Mouse (Mus musculus) cerebellum, postnatal 36 days (tissue): Measurements from ENCODE around the gene Cers6.

ENCODE experiments used
- DNase-seq, 2 experiments: peaks; one replicate each; pipeline ENCODE4 v3.0.0; 2021 to 2022; ENCODE audit warnings: mixed read lengths in 2 of 2

Gene Cers6

DNA sequence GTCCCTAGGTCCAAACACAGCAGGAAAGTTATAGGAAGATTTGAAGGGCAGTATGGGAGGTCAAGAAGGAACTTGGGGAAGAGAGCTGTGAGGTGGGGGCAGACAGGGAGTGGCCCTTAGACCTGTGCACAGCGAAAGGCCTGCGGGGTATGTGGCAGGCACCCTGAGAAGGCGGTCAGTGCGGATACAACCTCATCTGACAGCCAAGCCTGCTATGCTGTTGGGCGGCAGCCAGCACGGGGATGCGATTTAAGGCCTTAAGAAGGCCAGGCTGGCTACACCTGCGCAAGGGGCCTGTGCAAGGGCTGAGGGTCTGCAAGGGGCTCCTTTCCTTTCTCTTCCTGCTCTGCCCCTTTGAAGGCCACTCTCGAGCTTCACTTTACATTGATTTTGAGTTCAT lies 63.1 kb downstream of the Cers6 start:
- peak; percentile 80 to 81 for DNase-seq

DNA sequence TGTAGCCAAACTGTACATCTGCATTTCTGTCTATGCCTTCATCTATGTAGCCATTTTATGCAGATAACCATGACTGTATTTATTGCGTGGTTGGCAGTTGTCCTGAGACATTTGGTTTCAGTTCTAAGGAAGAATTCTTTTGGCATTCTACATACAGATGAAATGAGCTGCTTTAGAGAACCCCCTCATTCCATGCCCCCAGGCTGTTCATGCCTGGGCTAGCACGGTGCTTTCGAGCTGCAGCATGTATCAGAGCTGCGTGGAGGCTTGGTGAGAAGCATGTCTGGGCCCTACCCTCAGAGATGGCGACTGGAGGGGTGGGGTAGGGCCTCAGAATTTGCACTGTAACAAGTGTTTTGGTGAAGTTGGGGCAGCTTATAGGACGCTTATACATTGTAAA lies 64.3 kb downstream of the Cers6 start:
- no peak for DNase-seq

DNA sequence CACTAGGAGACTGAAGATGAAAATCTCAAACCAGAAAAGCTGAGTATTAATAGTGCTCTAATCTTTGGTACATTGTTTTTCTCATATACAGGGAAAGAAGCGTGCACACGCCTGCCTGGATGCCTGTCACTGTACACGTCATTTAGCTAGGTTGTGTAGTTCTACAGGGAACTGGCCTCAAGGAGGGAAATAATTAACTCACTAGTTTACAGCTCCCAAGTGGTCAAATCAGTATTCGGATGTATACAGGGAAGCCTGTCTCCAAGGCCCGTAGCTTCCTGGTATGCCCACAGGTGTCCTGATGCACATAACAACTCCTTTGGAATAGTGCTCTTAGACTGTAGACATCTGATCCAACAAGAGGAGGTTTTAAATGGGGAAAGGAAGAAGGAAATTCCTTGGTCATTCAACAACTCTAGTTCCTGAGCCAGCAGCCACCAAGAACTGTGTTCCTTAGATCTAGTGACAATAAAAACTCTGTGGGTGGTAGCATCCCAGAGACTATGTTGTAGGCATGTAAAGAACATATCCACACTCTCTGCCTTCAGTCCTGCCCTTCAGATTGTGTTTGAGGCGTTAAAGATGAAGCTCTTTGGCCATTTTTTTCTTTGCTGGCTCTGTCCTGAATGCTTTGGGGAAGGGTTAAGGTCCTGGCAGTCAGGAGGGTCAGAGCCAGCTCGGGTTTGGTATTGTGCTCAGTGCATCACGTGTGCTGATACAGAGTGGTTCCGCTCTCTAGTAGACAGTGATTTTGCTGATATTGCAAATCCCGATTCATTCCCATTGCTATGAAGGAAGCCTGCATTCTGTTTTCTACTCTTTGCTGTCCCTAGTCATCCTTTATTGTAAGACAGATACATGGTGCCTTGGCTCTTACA lies 65.9 kb downstream of the Cers6 start:
- no peak for DNase-seq

DNA sequence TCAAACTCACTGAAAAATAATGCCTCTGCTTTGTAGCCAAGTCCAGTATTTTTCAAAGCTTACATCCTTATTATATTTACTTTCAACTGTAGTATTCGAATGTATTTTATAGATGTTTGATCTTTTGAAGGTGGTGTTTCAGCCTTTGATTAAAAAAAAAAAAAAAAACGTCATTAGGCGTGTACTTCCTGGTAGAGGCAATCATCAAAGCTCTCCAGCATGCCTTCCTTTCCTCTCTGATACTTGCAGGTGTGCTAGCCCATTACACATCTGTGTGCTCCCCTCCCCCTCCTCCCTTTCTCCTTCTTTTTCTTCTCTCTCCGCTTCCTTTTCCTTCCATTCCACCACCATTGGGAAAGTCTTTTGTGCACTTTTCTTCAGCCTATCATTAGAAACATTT lies 71.0 kb downstream of the Cers6 start:
- DNase-seq: no peak

DNA sequence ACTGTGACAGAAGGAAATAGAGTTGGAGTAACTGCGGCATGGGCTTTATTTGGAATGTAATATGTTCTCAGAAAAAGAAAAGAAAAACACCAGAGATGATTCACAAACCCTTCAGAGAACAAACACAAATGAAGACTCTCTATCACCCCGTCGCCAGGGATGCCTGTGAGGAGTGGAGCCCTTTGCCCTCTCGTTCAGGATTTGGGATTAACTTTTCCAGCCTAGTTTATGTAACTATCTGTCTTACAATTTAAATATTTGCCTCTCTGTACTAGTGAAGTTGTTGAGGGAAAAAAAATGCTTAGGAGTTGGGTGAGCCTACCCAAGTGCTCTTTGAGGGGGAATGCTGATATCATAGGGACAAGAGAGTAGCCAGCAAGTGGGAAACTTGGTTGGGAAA lies 71.4 kb downstream of the Cers6 start:
- DNase-seq: no peak

DNA sequence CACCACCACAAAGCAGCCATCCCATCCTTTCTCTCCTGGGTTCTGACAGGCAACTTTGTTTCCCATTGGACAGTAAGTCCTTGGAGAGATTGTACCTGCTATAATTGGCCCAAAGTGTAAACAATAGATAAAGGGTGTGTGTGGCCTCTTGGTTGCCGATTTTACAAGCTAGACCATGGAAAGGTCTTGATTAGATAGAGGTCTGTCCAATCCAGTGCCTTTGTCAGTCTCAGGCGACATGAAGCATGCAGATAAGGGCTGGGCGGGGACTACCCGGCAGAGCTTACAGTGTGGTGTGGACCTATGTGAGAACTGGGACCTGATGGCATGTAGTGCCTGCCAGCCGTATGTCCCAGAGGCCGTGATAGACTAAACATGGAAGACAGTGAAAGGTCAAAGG lies 73.4 kb downstream of the Cers6 start:
- DNase-seq: no peak

DNA sequence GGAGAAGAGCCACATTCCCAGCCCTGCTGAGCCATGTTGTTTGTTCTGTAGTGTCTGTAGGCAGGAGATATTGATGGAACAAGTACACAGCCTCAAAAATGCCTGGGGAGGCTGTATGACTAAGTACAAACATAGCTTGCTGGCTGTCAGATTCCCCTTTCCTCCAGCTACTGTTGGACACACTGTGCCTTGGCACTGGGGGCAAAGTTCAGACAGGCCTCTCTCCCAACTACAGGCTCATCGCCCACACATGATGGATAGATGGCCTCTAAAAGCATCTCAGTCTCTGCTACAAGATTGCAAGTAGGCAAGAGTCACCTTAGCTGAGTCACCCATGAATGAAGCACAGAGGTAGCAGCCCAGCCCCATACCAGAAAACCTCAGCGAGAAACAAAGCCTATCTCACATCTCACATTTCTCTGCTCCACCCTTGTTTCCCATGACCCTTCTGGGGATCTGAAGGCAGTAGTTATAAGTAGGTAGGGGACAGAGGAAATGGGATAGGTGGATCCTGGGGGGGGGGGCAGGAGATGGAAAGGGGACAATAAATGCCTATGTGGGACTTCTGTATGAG lies 74.6 kb downstream of the Cers6 start:
- DNase-seq: no peak

DNA sequence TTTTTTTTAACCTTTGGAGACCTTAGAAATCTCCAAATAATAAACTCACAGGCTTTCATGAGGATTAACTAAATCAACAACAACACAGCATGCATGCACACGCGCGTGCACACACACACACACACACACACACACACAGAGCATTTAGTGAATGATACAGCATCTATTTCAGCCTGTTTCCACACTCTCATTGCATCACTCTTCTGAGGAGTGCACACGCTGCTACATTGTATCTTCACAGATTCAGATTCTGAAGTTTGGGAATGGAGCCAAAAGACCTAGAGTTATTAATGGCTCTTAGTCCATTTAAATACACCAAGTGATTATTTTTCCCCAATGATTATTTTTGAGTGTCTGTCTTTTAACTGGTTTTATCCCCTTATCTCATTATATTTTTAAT lies 75.5 kb downstream of the Cers6 start:
- DNase-seq: no peak

DNA sequence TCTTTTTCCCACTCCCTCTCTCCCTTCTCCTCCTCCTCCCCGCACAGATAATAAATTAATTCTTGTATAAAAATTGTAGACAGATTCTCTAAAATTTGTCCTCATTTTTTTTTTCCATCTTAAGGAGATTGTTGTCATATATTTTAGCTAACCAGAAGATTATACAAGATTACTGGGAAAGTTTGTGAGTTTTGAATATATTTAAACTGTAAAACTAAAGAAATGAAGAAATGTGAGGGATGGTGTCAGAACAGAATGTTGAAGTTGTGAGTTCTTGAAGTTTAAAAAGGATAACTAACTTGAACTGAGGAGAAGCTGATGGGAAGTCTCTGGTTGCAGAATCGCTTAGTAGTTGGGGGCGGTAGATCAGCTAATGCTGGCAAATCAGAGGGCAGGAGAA lies 76.6 kb downstream of the Cers6 start:
- DNase-seq: no peak

DNA sequence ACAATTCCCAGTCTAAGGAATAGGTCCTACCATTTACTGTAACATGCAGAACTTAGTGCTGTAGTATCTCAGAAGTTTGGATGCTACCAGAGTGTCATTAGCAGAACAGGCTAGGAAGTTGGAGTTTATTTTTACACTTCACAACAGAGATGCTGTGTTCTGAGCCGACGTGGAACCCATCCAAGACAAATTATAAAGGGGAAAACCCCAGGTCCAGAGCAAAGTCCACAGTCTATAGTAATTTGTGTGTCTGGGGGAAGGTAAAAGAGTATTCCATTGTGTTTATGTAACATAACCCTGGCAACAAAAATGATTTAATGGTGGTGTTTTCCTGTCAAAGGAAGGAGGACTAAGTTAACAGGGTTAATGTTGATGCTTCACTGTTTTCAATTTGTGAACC lies 83.7 kb downstream of the Cers6 start:
- DNase-seq: no peak

DNA sequence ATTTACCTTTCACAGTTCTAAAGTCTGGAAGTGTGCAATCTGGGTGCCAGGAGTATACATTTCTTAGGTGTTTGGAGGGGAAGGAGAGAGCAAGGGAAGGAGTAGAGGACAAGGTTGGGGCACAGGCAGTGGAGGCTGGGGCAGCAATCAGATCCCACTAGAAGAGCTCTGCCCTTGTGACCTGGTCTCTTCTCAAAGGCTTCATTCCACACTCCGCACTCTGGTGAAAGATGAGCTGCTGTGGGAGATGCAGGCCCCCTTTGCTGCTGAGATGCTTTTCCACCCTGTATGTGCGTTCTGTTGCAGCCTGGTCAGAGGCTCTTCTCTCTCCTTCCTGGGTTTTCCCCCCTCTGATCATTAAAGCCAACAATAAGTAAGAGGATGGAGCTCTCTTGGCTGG lies 84.7 kb downstream of the Cers6 start:
- no peak for DNase-seq

DNA sequence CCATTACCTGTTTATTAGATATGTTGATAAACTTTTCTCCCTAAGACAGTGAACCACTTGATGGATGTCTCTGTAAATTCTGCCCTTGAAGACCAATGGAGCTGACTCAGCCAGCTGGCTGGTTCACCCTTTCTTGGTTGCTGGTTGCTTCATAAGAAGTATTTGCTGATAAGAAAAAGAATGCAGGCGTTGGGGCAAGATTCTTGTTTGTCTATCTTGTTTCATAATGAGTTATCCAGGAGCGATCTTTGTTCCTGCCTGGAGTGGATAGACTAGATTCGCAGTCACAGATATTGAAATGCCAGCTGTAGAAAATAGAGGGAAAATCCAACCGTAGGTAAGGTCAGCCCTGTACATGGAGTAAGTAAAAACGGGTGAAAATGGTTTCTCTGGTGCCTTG lies 85.6 kb downstream of the Cers6 start:
- DNase-seq: no peak

DNA sequence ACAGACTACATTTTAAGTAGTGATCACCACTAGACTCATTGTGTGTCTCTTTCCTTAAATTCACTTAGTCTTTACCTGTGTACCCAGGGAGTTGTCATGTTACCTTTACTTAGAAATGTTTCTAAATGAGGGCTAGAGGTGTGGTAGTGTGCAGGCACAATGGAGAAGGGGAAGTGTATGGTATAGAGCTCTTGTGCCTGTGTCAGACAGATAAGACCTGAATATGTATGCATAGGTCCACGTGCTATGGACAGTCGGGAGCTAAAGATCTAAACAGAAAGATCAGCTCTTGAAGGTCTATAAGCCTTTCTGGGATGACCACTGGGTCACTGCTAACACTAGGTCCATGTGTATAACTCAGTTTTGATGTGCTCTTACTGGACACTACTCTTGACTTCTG lies 87.9 kb downstream of the Cers6 start:
- no peak for DNase-seq

DNA sequence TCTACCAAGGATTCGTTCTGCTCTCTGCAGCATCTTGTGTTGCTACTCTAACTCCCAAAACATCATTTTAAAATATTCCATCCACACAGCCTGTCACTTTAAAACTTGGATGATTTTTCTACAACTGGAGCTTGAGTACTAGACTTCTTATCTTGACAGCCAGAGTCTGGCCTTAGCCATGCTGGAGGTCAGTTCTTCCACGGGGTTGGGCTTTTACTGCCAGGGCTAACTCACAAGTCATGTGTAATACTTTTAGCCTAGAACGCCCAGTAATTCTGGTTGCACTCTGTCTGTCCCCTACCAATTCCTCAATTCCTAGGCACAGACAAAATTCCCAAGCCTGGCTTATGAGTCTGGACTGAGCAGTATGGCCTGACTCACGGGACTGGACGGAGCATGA lies 88.5 kb downstream of the Cers6 start:
- DNase-seq: no peak

DNA sequence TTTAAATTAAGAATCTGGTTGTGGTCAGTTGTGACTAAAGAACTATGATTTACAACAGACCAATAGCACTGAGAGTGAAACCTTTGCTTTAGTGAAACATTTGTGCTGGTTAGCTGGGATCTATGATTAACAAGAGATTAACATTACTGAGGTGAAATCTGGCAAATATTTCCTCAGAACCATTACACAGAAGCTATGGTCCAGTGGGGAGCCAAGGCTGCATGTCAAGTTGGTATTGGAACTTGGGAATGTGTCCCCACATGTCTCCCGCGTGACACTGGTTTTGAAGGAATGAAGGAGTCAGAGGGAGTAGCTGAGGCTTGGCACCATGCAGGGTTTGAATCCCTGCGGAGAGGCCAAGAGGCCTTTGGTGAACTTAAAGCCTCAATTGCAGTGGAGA lies 90.5 kb downstream of the Cers6 start:
- DNase-seq: no peak

DNA sequence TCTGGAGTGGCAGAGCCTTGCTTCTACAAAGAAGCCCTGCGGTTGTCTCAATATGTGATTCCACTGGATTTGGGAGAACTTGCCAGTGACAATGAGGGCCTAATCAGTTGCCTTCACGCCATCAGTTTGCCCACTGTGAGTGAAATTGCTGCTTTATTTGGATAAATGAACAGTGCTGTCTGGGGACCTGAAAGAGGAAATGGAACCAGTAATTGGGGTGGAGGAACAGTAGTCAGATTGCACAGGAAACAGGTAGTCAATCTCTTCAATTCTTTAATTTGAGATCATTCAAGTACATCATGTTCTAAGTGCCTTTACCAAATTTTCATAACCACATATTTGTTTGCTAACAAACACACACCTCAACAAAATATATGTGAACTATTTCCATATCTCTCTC lies 92.4 kb downstream of the Cers6 start:
- no peak for DNase-seq

DNA sequence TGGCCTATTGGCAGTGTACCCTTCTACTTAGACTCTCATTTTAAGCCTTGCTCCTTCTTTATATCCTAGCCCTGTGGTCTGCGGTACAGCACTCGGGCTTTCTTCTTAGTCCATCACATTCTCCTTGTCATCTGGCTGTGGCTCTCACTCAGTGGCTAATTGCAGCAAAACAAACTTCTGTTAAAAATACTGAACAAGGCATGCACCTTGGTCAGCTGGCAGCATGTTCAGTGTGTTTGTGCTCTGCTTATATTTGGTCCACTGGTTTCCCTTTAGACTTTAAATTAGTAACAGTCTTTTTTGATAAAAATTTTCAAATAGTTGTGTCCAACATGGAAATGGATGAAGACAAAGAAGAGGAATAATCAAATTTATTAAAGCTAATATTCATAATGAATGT lies 94.3 kb downstream of the Cers6 start:
- DNase-seq: no peak

DNA sequence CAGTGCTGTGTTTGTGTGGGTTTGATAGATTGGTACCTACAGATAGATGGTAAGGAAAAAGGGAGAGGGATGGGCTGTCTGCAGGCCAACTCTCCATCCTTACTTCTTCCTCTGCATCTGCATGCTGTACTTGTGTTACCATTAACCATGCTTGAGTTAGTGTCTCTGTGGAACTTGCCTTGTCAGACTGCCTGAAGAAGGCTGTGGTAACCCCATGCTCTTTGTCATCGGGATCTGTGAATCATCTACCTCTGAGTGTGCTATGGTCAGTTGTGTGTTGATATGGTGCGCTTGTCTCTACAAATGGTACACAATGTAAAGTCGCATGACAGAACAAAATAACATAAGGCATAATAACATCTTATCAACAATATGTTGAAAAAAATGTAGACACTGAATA lies 94.9 kb downstream of the Cers6 start:
- DNase-seq: no peak

DNA sequence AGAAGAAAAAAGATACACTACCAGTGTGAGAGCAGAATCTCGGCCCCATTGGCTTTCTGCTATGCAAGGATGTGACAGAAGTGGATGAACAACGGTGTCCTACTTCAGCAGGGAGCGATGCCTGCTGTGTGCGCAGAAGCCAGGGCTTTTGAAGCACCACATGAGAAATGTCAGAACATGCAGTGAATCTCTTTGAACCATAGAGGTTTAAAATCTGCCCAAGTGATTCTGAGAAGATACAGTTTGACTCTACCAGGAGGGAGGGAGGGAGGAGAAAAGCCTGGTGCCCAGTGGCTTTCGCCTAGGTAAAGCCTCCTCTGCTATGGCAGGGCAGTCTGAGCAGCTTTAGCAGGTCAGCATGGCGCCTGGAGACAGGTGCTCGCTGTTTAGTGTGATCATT lies 96.6 kb downstream of the Cers6 start:
- DNase-seq: peak; percentile 37 to 45

DNA sequence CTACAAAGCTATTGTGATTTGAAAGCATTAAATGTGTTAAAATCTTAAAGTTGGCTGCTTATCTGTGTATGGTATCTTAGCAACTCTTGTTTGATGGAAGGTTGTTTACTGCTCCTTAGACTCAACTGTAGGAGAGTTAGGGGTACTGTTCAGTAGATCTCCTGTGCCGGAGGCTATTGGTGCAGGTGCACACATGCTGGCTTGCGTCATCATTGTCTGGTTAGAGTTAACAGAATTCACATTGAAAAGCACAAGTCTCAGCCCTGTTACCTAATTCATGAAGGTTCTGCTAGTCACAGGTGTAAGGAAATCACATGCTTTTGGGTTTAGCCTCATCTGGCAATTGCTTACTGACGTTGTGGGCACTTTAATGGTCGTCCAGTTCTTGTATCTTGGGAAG lies 98.3 kb downstream of the Cers6 start:
- DNase-seq: no peak

DNA sequence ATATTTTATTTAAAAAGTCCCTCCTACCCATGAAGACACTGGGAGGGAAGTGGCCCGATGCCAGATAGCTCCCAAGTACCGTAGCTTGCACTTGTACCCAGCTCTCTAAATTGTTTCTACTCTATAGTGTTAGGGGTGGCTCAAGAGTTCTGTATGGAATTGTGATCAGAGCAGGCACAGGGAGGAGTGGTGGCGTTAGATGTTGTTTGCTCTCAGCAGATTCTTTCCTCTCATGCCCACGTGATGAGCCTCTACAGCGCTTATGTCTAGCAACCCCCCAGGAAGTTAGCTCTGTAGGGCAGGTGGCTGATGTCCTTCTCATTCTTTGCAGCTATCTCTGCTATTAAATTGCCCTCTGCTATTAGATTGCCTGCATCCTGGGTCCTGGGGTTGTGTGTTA lies 98.8 kb downstream of the Cers6 start:
- DNase-seq: no peak

DNA sequence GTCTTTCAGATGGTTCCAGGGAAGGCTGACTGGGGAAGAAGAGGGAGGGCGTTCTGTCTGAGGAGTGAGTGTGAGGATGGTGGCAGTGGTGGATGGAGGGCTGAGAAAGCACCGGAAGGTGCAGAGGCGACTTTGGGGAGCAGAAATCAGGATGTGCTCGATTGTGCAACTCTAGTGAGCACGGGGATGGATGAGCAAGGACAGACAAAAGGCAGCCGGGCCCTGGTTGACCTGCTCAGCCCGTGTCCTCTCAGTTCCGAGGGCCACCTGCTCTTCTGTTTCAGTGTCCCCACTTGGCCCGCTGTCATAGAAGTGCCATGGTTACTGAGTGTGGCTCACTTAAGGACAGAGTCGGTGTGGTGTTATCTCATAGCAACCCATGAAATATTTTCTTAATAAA lies 99.4 kb downstream of the Cers6 start:
- no peak for DNase-seq

DNA sequence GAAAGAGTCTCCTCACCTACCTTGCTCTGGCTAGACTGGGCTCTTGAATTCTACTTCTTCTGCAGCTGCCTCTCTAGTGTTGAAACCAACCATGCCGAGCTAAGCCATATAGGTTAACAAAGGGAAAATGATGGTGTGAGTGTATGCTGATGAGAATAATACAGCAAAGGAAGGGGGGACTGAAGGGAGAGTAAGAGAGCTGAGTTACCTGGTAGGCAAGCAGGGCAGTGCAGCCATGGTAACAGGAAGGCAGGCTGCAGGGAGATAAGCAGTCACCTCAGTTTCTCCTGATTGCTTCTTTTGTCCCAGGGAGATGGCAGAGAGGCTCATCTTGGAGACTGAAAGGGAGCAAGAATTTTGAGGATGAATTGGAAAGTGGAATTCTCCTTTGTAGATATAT lies 105.1 kb downstream of the Cers6 start:
- no peak for DNase-seq

DNA sequence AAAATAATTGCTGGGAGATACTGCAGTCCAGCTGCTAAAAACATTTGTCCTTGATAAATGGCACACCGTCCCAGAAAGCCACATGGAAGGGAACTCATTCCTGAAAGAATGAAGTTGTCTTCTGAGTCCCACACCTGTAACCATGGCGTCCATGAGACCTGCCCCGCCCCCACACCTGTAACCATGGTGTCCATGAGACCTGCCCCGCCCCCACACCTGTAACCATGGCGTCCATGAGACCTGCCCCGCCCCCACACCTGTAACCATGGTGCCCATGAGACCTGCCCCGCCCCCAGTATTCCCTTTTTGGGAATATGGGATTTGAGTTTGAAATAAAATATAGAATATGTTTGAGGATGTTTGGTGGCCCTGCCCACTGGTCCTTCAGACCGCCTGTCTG lies 106.8 kb downstream of the Cers6 start:
- no peak for DNase-seq

DNA sequence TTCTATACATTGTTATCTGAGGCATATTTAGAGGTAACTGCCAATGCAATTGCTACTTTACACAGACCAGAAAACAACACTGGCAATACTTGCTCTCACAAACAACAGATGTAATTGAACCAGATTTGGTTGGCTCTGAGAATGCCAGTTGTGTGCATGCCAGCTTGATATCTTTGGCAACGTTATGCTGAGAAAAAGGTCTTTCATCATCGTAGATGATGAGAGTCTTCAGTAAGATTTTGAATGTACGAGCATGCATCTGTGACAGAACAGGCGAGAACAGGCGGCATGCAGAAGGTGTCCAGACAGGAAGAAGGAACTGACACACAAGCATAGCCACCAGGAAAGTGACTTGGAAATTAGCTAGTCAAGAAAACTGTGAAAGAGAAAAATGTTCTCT lies 110.6 kb downstream of the Cers6 start:
- no peak for DNase-seq
